Mouse (Mus musculus) T-helper 17 cell (primary cell): ENCODE measurements around the gene Ccn6.

Experiments
- in situ Hi-C, 2 experiments: fragments of 300-600 bp; cut with MboI, MseI; formaldehyde crosslinking; loops; 1 replicate in 1 of 2; 2 replicates in 1 of 2; pipeline ENCODE4 v1.15.1; 2025; ENCODE audit warnings: high pct_unique_total_duplicates in 2 of 2

The Ccn6 gene

DNA sequence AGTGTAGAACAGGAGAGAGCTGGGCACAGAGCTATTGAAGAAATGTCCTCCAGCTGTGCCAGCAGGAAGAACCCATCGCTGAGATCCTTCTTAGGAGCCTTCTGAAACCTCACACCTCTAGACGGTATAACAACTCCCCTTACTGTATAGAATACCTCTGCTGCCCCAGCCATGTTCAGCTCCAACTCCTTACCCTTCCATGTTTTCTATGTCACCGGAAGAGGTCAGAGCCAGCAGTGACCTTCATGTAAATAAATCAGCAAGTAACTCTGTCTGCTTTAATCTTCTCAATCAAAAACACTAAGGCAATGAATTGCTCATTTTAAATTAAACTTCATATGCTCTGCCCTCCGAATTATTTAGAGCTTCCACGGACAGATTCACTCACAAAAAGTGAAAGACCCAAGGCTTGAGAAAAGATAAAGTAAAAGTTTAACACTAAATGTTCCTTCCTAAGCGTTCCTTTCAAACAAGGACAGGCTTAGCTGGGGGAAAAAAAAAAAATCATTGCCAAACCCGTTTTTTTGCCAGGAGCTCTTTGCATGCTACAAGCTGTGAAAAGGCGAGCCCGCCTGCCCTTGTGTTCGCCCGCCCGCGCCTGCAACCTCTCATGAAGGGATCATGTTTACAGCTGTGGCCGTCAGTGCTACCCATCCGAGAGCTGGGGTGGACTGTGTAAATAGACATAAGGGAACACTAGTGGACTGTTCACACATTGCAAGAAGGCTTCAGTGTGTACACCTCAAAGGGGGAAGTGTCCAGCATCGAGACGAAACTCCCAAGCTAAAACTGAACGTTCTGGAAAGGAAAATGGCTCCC is 719 bp downstream of the Ccn6 start:
- in situ Hi-C loops, result loop anchor here (10.0 to 25.0 kb wide), 3 partner anchors 562 to 1092 kb away; partner anchors contain the start of gene Gtf3c6 (in 1 of the 2)

GRCm38 (mm10) chr10:39161406-39161805 is 2.2 kb downstream of the Ccn6 start:
- in situ Hi-C loops, result loop anchor here (10.0 to 25.0 kb wide), 3 partner anchors 563 to 1093 kb away; partner anchors contain the start of gene Gtf3c6 (in 1 of the 2)

DNA sequence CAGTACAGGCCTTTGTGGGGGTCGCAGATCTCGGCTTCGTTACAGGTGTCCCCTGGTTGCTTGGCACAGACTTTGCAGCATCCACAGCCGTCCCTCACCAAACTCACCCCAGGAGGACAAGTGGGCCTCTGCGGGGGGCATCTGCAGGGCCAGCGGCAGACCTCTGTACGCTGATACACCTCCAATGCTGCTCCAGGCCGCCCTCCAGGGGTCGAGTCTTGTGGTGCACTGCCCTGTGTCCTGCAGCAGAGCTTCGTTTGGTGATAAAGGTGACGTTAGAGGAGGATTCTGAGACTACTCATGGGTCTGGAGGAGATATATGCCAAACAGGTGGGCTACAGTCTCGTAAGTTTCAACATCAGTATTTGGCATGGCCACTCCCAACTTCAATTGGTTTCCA is 5.3 kb downstream of the Ccn6 start:
- in situ Hi-C loops, result loop anchor here in 1 of 2 experiments (25.0 kb wide), 1 partner anchor 1029 kb away; no protein-coding TSS in a partner anchor

GRCm38 (mm10) chr10:39157321-39157720 is 6.3 kb downstream of the Ccn6 start:
- in situ Hi-C loops, result loop anchor here in 1 of 2 experiments (25.0 kb wide), 1 partner anchor 1030 kb away; no protein-coding TSS in a partner anchor

DNA sequence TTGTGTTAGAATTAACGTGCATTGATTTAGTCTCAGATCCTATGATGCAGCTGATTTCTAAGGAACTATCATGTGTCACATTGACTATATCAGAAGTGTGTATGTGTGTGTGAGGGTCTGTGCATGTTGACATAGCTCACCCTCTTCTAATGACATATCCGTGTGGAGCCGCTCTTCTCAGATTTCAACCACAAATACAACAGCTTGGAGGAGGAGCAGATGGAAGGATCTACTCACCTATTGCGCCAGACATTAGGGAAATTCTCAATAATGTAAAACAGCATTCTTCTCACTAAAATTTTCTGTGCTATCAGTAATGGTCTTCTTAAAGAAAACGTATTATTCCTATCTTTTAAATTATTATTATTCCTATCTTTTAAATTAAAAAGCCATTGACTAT is 6.9 kb downstream of the Ccn6 start:
- in situ Hi-C loops, result loop anchor here in 1 of 2 experiments (25.0 kb wide), 1 partner anchor 1031 kb away; no protein-coding TSS in a partner anchor

GRCm38 (mm10) chr10:39142216-39142615 is 21.4 kb downstream of the Ccn6 start:
- in situ Hi-C loops, result no loop called here

- in situ Hi-C loops, result no loop called here
These were observed 22.2 kb downstream of the Ccn6 start for GRCm38 (mm10) chr10:39141401-39141800.

- in situ Hi-C loops, result no loop called here
These were observed 22.8 kb downstream of the Ccn6 start for GRCm38 (mm10) chr10:39140843-39141242.

- in situ Hi-C loops, result no loop called here
These were observed 24.8 kb downstream of the Ccn6 start for GRCm38 (mm10) chr10:39138761-39139160.

DNA sequence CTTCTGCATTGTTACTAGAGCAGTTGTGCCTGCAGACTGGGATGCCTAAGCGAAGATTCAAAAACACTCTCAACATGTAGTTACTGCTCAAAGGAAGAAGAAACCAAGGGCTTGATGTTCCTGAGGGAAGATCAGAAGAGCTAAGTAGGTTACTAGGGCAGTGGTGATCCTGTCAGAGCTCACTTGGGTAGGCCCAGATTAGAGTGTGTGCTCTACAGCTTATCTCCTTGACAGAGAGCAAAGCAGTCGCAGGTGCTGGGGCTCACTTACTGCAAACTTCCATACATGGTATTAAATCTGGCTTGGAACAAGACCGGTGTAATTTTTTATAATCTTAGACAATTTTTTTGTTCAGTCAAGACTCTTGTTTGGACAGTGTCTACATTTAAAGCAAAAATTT is 25.8 kb downstream of the Ccn6 start:
- in situ Hi-C loops, result no loop called here

DNA sequence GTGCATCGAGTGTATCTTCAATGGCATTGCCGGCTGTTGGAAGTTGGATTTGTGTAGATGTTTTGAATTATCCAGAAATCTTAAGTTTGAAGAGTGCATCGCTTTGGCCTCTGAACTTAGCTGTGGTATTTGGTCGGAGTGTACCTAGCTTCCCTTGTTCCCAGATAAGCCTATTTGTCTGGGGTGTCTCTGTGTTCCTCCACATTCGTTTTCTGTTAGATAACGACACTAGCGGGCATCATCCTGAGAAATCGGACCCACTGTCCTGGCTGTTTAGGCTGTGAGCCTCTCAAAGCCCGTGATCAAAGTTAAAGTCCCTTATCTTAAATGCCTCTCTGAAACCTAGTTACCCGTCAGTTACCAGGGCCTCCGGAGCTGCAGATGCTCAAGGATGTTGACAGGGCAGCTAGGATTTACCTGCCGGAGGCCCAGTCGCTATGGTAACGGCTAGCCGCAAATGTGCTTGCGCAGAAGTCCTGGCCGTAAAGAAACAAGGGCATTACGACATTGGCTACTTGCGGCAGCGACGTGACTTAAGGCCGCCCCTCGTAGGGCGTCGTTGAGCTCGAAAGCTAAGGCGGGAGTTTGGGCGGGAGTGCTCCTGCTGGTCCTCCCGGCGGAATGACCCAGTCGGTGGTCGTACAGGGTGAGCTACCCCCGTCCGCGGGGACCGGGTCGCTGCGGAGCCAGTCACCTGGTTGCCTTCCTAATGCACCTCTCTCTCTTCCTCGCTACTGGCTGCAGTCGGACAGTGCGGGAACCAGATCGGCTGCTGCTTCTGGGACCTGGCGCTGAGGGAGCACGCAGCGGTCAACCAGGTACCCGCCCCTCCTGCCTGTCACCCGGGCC is 29.9 kb downstream of the Ccn6 start, which contains the start of the genes Fam229b and Tube1:
TSS of gene Fam229b (minus strand) at position 453 of the 849 bp plus-strand sequence.
TSS of gene Tube1 (plus strand) at position 515 of the 849 bp plus-strand sequence.
- in situ Hi-C loops, result no loop called here

DNA sequence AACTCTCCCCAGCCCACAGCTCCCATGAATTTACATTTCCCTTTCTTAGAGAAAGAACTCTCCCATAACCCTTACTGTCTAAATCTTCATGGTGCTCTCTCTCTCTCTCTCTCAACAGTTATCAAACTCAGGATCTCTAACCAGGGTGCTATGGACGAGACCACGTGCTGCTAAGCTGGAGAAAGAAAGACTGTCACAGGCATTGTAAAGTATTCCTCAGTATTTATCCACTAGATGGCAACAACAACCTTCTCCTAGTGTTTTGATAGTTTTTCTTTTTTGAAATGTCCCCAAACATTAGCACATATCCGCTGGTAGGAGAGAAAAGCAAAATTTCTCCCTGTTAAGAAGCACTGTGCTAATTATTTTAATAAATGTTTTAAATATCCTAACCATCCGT is 42.2 kb downstream of the Ccn6 start:
- in situ Hi-C loops, result no loop called here

DNA sequence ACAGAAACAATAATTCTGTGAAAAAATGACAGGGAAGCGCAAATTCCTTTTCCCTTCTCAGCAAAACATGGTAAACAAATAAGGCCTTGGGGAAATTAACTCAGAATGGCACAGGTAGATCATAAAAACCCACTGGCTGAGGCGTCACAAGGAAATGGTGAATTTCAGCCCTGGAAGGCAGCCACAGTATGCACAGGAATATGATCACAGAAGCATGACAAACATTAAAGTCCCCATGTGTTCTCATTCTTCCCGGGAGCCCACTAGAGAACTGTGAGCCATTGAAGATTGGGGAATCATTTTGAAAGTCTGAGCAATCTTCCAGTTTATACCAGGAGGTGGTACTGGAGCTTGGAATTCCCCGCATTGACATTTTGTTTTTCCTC is 54.1 kb downstream of the Ccn6 start:
- in situ Hi-C loops, result no loop called here

GRCm38 (mm10) chr10:39108837-39109488 is 54.6 kb downstream of the Ccn6 start:
- in situ Hi-C loops, result no loop called here

DNA sequence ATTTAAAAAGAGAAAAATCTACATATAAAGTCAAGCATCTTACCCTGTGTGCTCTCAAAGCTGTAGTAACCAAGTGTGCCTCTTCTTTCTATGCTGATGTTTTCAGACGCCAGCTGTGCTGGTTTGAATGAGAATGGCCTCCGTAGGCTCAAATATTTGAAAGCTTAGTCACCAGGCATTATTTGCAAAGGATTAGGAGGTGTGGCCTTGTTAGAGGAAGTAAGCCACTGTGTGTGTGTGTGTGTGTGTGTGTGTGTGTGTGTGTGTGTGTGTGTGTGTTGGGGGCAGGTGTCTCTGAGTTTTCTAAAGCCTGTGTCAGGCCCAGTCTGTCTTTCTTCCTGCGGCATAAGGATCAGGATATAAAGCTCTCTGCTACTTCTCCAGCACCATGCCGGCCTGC is 56.7 kb downstream of the Ccn6 start:
- in situ Hi-C loops, result no loop called here

- in situ Hi-C loops, result no loop called here
These were observed 57.2 kb downstream of the Ccn6 start for GRCm38 (mm10) chr10:39106413-39106812.

DNA sequence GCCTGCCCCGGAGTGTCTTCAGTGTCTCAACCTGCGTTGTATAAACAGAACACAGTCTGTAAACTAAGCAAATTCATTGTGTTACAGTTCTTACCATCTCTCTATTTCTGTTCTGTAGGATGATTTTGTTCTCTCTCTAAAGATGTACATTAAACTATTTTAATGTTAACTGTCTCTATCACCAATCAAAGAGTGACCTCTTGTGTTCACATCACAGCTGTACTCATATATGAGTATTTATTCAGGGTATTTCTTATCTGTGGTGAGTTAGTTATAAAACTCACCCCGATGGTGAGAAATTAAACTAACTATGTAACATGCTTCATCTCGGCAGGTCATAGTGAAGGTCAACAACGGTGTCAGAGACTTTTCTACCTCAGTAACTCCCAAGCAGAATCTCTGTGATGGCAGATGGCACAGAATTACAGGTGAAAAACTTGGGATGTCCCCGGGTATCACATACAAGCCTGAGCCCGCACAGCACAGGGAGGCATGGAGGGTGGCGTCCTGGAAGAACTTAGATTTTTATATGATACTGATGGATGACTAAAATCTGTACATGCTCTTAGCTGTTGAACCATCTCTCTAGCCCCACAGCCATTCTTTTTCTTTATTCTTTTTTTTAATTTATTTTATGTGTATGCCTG is 58.7 kb downstream of the Ccn6 start:
- in situ Hi-C loops, result no loop called here
